Mouse (Mus musculus): Measurements from ENCODE around the gene Trrap. TPM values are rescaled to one million over a fixed set of nuclear protein-coding genes. Genes with fewer than 3 reads are reported as not detected.

Trrap gene
- total RNA-seq, 2 experiments from 2014 or later, result 35.4 to 43.4 TPM

DNA sequence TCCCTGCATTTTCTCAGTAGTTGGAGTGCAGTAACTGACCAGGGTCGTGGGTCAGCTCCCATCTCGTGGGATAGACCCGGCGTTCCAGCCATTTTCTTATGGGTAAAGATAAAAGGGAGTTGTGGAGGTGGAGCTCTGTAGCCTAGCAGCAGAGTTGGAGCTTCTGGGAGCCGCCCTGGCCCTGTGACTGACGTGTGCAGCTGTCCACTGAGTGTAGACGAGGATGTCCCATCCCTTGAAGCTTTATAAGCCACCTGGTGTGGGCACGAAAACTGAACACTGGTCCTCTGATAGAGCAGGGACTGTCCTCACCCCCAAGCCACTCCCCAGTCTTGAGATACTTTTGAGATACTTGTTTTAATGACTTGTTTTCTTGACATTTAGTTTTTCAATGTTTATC is 13.1 kb downstream of the Trrap start:
- no peak for DNase-seq

DNA sequence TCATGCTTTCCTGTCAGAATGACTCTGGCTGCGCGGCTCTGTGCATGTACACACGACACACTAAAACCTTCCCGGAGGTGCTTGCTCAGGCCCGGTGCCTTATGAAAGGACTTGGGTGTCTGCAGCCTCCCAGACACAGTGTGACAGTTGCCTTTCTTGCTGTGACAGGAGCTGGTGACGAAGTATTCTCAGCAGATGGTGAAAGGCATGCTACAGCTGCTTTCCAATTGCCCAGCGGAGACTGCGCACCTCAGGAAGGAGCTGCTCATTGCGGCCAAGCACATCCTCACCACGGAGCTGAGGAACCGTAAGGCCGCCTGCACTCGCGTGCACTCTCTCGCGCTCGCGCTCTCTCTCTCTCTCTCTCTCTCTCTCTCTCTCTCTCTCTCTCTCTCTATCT is 18.9 kb downstream of the Trrap start:
- no peak for DNase-seq

DNA sequence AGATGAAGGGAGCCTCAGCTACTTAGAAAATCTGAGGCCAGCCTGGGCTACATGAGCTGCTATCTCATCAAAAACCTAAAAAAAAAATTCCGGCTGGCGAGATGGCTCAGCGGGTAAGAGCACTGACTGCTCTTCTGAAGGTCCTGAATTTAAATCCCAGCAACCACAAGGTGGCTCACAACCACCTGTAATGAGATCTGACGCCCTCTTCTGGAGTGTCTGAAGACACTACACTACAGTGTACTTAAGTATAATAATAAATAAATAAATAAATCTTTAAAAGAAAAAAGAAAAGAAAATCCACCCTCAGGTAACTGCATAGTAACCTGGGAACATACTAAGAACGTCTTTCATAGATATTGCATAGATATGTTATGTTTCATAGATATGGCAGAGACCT is 25.8 kb downstream of the Trrap start:
- DNase-seq, result no peak

DNA sequence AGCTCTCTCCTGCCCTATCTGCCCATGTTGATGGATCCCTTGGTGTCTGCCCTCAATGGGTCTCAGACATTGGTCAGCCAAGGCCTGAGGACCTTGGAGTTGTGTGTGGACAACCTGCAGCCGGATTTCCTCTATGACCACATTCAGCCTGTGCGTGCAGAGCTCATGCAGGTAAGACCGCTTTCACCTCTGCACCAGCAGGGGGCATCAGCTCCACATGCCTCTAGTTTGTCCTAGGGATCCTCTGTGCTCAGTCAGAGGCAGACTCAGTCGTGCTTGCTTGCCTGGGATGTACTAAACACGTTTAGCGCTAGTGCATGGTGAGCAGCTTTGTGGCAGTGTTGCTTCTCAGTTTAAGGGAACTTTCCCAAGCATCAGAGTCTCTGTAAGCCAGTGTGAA is 27.2 kb downstream of the Trrap start:
- peak; percentile 9 to 29 for DNase-seq

DNA sequence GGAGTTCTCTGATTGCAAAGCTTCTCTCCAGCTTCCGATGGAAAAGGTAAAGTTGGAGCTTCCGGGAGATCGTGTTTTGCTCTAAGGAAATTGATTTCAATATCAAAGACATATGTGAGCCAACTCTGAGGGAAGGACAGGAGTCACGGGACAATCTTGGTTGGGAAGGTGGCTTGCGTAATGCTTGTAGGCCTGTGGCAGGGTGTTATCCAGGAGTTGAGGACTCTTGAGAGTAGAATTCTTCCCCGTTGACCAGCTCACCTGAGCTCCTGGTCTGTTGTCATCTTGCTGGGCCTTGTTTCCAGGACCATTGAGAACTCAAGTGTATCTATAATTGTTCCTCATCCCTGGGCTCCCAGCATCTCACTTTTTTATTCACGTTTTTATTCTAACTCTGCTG is 29.6 kb downstream of the Trrap start:
- no peak for DNase-seq

DNA sequence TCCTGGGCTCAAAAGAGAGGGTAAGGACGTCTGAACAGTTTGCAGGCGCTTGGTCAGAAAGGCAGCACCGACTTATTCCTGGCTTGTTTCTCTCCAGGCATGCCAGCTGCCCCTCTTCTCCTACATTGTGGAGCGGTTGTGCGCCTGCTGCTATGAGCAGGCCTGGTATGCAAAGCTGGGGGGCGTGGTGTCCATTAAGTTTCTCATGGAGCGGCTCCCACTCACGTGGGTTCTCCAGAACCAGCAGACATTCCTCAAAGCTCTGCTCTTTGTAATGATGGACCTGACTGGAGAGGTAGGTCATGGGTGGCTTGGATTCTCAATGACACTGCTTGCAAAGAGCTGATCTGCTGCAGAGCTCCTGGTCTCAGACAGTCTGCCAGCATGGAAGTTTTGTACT is 35.5 kb downstream of the Trrap start:
- DNase-seq, result no peak

DNA sequence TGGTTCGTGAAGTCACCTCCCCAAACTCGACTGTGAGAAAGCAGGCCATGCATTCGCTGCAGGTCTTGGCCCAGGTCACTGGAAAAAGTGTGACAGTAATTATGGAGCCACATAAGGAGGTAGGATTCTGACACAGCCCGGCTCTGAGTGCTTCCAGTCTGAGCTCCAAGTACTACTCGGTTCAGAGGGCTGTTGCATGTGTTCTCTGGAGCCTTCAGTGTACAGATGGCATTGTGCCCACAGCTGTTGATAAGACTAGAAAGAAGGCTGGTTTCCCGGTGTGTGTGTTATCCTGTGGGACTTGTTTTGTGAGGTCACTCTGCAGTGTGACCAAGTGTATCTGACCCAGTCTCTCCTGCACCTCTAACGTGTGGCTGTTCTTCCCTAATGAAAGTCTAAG is 36.6 kb downstream of the Trrap start:
- peak; percentile 48 to 53 for DNase-seq

DNA sequence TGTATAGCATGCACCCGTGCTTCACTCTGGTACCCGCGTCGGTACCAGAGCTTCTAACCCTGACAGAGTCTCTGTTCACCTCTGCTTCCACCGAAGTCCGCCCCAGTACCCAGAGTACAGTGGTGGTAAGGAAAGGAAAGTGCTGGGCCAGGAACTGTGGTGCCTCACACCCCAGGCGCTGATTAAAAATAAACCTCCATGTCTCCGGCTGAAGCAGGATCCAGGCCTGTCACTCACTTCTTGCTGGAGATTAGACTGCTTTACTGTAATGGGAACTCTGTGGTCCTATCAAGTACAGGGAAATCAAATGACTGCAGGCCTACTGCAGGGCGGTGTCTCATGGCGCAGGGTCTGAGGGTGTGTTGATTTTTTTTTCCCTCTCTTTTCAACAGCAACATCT is 39.4 kb downstream of the Trrap start:
- DNase-seq, result no peak

DNA sequence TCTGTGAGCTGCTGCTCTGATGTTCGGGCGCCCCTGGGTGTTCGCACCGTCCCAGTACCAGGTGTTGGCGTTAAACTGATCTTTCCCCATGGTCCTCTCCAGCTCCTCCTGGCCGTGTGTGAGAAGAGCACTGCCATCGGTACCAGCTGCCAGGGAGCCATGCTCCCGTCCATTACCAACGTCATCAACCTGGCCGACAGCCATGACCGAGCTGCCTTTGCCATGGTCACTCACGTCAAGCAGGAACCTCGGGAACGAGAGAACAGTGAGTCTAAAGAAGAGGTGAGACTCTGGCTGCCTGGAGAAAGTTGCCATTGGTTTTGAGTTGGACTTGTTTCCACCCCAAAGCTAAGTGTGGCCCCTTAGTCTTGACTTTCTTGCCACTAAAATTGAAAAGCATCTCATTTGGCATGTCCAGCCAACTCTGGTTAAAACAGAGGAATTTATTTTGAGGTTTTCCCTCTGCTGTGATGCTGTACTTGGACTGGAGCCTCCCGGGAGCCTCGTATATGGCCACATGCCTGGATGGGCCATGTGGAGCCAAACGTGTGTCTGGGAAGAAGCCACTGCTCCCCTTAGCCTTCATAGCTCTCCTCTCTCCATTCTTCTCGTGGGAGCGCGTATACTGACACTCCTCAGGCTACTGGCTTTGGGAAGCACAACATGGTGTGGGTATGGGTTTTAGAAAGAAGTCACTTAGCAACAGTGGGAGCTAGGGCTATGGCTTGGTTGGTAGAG is 61.0 kb downstream of the Trrap start:
- DNase-seq, result peak; percentile 63 to 66

DNA sequence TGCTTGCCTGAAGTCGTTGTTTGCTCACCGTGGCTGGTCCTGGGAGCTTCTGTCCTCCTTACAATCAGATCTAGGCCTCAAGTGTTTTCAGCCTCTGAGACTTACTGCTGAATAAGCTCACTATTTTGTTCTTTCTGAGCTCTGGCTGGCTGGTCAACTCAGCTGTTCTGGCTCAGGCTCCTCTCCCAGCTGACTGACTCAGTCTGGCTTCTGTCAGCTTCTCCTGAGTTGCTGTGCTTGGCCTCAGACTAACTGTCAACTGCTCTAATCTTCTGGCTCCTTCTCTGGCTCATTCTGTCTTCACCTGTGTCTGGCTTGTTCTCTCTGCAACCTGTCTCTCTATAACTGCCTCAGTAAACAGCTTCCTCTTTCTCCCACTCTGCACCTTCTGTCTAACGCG is 62.1 kb downstream of the Trrap start:
- DNase-seq, result peak; percentile 35 to 56

DNA sequence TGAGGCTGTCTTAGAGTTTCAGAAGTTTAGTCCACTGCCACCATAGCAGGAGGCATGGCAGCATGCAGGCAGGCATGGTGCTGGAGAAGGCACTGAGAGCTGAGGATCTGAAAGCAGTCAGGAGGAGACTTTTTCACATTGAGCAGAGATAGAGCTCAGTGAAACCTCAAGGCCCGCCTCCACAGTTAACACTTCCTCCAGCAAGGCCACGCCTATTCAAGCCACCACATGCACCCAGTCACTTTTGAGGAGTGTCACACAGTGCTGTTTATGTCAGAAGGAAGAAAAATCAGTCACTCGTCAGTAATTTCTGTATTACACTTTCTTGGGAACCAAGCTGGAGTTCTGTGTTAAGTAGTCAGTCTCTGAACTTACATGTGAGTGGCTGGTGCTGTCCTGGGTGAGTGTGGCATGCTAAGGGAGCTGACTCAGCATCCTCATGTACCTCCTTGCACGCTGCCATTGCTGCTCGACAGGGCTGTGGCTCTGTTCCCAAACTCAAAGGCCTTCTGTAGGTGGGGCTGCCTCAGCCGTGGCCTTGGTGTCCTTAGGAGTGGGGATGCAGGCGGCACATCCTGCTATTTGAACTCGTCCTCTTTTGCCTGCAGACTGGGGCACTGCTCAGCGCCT is 64.4 kb downstream of the Trrap start:
- DNase-seq, result no peak

DNA sequence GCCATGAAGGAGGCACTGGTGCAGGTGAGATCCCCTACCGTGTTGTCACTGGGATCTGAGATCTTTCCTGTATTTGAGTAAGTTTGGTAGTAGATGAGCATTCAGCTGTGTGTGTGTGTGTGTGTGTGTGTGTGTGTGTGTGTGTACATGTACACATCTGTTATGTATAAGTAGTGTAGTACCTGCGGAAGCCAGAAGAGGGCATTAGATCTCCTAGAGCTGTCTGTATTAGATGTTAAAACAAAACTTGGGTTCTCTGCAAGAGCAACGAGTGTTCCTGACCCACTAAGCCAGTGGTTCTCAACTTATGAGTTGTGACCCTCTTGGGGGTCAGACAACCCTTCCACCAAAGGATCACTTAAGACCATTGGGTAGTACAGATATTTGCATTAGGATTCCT is 68.6 kb downstream of the Trrap start:
- peak in 1 of 2 experiments; percentile 29 for DNase-seq

DNA sequence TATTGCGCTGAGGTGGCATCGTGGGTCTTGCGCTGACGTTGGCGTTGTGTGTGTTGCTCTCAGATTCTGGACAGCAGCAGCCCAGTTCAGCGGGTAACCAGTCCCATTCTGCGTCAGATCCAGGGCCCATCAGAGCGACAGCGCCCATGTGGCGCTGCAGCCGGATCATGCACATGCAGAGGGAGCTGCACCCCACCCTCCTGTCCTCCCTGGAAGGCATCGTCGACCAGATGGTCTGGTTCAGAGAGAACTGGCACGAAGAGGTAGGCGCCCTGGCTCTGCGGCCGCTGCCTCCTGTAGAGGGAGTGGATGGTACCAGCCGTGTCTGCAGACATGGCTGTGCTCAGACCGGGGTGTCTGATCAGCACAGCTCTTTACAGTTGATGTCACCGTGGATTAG is 77.8 kb downstream of the Trrap start:
- DNase-seq, result no peak

DNA sequence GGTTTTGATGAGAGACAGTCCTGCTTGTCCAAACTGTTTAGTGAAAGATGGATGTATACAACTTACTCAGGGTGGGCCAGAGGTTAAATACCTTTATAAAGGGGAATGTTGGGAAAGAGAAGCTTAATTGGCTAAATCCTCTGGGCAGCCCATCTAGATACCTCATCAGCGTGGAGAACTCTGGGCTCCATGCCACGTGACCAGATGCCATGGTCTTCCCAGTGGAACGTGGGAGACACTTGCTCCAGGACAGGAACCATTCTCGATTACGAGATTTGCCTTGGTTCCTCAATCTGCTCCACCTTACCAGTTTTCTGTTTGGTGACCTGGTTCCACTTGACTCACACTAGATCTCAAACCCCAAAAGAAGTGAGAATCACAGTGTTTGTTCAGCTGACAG is 81.2 kb downstream of the Trrap start:
- no peak for DNase-seq

DNA sequence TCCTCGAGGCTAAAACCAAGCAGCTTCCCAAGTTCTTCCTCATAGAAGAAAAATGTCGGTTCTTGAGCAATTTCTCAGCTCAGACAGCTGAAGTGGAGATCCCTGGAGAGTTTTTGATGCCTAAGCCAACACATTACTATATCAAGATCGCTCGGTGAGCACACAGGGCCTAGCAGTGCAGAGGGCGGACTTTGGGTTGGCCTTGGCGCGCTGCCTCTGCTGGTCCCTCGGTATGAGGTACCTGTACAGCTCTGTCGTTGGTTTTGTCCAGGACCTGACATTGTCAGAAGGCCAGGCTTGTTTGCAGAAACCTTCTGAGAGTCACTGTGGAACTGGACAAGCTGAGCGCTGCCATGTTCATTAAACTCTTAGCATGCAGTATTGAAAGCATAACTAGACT is 82.4 kb downstream of the Trrap start:
- peak in 1 of 2 experiments; percentile 39 for DNase-seq

DNA sequence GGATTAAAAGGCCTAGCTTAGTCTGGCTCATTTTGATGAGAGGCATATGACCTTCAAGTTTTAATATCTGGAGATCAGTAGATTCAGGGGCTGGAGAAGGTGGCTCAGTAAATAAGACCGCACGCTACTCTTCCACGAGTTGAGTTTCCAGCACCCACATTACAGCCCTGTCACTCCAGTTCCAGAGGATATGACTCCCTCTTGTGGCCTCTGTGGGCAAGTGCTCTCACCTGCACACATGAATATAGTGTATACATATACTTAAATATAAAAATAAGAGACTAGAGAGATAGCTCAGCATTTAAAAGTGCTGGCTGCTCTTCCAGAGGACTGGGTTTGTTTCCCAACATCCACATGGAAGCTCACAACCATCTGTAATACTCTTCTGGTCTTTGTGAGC is 84.3 kb downstream of the Trrap start:
- no peak for DNase-seq

DNA sequence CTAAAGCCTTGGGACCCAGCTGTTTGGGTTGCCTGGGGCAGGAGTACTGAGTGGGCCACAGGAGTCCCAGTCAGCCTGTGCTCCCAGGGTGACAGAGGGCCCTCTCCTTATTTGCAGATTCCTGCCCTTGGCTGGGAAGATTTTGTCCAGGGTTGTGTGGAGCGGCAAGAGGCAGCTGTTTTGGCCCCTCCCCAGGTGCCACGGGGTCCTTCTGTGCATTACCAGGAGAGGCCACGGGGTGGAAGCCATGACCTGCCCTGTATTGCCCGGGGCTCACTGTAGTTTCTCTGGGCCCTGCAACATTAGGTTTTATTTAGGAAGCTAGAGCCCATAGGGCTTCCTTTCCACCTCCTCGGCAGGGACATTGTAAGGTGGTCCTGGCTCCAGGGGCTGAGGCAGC is 86.4 kb downstream of the Trrap start:
- no peak for DNase-seq

DNA sequence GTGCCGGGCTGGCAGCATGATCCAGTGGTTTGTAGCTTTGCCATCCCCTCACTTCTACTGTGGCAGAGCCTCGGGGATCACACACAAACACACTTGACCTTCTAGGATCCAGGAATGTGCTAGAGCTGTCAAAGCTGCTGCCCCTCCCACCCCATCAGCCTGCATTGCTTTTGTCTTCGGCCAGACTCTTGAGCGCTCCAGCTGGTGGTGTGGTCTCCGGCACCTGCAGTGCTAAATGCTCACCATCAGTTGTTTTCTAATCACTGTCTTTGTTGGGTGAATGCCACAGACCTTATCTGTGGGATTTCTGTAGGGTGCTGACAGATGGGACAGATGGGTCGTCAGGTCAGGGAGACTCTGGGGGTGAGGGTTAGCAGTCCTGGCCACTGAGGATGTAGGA is 88.4 kb downstream of the Trrap start:
- no peak for DNase-seq

DNA sequence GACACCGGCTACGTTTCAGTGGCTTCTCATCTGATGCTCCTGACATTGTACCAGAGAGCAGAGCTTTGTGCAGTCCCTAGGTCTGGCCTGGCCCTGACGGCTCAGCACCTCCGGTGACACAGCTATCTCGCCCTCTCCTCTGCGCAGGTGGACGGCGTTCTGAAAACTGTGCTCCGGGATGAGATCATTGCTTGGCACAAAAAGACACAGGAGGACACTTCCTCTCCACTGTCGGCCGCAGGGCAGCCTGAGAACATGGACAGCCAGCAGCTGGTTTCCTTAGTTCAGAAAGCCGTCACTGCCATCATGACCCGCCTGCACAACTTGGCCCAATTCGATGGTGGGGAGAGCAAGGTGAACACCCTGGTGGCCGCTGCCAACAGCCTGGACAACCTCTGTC is 91.0 kb downstream of the Trrap start:
- DNase-seq, result peak in 1 of 2 experiments; percentile 28

DNA sequence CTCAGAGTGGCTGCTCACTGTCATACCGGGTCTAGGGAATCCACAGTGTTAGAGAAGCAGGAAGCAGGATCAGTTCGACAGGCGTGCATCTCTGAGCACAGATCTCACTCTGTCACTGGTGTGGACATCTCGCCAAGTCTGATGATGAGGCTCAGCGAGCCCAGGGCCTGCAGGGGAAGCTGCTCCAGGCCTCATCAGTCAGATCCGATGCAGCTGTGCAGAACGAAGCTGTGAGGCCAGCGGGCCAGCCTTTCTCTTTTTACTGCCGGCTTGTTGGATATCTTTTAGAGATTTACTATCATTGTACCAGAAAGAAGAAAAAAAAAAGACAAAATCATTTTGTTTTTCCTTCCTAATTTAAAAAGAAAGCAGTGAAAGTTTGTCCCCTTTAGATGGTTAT is 91.8 kb downstream of the Trrap start:
- DNase-seq, result peak; percentile 20 to 37

DNA sequence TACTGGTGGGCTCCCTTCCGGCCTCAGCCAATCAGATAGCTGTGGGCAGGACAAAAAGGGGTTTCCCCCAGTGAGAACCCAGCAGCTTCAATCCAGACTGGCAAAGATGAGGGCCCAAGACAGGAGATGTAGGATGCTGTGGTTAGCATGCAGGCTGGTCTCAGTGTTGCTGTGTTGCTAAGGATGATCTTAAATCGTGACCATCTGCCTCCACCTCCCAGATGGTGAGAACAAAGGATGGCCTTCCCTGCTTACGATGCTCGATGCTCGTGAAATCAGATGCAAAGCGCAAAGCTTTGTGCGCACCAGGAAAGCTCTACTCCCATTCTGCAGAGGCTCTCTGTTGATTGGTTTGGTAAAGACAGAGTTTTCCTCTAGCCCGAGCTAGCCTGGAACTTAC is 93.4 kb downstream of the Trrap start:
- no peak for DNase-seq

DNA sequence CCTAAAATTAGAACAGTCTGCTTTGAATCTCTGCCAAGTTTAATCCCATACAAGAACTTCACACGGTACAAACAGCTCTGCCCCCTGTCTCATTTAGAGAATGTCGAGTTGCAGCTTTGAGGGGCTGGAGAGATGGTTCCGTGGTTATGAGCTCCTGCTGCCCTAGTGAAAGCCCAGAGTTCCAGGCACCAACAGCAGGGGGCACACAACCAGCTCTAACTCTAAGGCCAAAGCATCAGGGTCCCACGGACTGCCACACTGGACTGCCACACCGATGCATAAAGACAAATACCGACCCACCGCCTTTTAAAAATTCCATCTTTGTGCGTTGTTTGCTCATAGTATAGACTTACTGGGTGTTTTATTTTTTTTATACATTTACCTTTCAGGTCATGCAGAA is 99.4 kb downstream of the Trrap start:
- DNase-seq, result peak in 1 of 2 experiments; percentile 48

DNA sequence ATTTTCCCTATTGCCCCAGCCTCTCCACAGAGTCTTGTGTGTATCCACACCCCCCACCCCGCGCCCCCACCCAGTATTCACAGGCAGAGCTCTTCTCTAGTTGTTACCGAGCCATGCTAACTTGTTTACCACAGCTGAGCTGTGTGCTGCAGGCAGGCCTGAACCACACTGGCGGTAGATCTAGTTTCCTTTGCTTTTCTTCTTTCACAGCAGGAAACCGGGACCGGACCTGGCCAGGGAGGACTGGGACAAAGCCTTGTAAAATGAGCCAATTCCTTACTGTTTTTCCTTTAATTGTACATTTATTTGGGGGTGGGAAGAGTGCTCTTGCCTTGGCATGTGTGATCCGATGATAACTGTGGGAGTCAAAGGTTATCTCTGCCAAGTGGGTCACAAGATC is 101.9 kb downstream of the Trrap start:
- DNase-seq, result no peak

DNA sequence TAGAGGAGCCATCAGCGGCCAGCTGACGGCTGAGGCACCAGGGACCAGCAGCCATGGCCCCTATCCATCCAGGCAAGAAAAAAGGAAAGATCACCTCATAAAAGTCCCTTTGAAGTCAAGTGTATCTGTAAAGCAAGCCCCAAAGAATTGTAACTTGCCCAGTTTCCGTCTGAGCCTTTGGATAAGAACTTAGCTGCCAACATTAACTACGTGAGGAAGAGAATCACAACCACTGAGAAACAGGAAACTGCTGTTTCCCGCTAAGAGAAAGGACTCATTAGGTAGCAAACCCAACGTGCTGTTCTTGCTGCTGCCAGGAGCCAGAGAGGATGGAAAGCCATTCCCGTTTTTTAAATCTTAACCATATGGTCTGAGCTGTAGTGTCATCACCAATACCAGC is 103.2 kb downstream of the Trrap start:
- peak in 1 of 2 experiments; percentile 44 for DNase-seq
